Mouse (Mus musculus): Measurements from ENCODE around the gene 1700025G04Rik. TPM values are rescaled to one million over a fixed set of nuclear protein-coding genes. Genes with fewer than 3 reads are reported as not detected.

1700025G04Rik gene
- polyA plus RNA-seq, 1 experiment from 2014 or later: 13.8 TPM

DNA sequence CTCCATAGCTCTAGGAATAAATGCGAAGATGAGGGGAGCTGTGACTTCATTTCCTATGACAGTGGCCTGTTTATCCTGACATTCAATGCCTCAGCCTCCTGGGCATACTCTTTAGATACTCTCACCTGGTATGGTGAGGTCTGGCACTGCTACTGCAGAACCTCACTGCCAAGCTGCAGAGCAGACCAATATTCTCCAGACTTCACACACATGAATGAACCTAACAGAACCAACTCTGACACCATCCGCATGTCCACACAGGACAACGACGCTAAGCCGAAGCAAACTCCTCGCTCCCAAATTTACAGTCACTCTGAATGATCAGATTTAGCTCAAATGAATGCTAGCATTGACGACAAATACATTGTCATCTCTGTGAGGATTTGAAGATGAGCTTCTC, 24.4 kb downstream of the 1700025G04Rik start:
- Histone ChIP-seq H3K27ac (no peak overlapping the region), H3K4me3 (no peak overlapping the region), H3K9me3 (replicated peaks) (no peaks in the 10 kb centered on the region), H3K36me3 (no peaks in the 10 kb centered on the region), H3K27me3 (ENCODE audit: low read depth, poor library complexity, severe bottlenecking) (no peaks in the 10 kb centered on the region), H3K4me1 (no peaks in the 10 kb centered on the region)
- DNase-seq (ENCODE audit: low spot score): no peak
- 95% methylated on average over 7 of the region's 7 CpGs for WGBS

DNA sequence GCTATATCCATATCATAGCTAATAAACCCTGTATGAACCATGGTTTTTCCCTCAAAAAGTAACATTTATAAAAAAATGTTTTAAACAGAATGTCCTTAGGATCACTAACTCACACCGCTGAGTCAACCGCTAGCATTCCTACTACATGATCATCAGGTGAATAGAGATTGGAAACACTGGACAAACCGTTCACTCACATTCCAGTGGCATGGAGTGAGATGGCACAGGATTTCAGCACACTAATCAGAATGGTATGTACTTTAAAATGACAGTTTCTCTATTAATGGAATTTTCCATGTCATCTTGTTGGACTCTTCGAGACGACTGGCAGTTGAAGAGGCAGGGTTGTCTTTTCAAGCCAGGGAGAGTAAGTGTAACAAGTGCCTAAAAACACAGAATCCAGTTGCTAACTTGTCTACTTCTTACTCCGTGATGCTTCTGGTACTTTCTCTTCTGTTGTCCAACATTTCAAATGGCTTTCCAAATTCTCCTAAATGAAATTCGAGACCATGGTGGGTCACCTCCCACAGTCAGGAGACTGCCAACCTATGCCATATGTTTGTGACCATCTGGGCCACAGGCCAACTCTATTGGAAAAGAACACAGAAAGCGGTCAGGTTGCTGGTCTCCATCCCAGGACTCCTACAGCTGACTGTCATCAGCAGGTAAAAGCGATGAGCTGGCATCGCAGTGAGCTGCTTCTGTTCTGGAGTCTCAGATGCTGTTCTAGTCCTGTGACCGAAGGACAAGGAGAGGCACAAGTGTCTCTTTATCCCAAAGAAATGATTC, 26.4 kb downstream of the 1700025G04Rik start:
- Histone ChIP-seq H3K9me3 (replicated peaks) (no peaks in the 10 kb centered on the region), H3K27ac (no peak overlapping the region), H3K4me3 (no peak overlapping the region), H3K36me3 (no peaks in the 10 kb centered on the region), H3K4me1 (no peaks in the 10 kb centered on the region), H3K27me3 (ENCODE audit: low read depth, poor library complexity, severe bottlenecking) (no peaks in the 10 kb centered on the region)
- no peak for DNase-seq (ENCODE audit: low spot score)
- 95% methylated on average over 11 of the region's 11 CpGs for WGBS

DNA sequence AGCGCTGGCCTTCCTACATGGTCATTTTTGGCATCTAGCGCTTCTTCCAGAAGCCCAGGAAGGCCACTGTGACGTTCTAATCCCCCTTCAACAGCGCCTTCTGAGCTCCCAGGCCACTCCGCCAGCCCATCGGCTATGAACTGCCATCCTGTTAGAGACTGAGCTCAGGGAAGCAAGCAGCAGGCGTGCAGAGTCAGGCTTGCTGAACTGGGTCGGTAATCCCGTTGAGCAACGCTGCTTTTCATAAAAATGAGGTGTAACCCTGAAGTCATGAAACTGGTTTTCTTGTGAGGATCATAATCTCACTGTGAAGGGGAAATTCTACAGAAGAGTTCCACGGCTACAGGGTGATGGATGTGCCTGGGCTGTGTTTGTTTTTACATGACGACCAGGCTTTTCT, 28.2 kb downstream of the 1700025G04Rik start:
- Histone ChIP-seq H3K9me3 (replicated peaks) (no peaks in the 10 kb centered on the region), H3K27me3 (ENCODE audit: low read depth, poor library complexity, severe bottlenecking) (no peaks in the 10 kb centered on the region), H3K27ac (no peak overlapping the region), H3K36me3 (no peaks in the 10 kb centered on the region), H3K4me1 (no peaks in the 10 kb centered on the region), H3K4me3 (no peak overlapping the region)
- no peak for DNase-seq (ENCODE audit: low spot score)
- WGBS: 91% methylated on average over 12 of the region's 12 CpGs

DNA sequence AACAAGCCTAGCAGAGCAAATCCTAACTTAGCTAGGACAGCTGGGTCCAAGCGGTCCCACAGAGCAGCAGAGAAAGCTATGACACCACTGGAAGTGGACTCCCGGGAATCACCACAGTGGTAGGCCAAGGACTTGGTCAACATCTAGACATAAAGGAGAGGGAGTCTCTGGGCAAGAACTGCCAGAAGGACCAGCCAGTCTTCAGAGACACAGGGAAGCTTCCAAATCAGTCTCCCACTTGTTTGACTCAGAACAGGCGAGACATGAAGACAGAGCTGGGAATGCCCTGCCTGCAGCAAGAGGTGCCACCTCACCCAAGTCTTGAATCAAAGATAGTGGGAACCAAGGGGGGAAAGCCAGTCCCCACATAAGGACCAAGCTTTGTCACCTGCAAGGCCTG, 29.7 kb downstream of the 1700025G04Rik start:
- H3K4me1 ChIP-seq: no peaks in the 10 kb centered on the region
- no peaks in the 10 kb centered on the region for H3K9me3 ChIP-seq (replicated peaks)
- H3K4me3 ChIP-seq: no peak overlapping the region
- no peak for DNase-seq (ENCODE audit: low spot score)
- WGBS: 90% methylated on average over 3 of the region's 3 CpGs
- no peak overlapping the region for H3K27ac ChIP-seq
- no peaks in the 10 kb centered on the region for H3K36me3 ChIP-seq
- no peaks in the 10 kb centered on the region for H3K27me3 ChIP-seq (ENCODE audit: low read depth, poor library complexity, severe bottlenecking)

DNA sequence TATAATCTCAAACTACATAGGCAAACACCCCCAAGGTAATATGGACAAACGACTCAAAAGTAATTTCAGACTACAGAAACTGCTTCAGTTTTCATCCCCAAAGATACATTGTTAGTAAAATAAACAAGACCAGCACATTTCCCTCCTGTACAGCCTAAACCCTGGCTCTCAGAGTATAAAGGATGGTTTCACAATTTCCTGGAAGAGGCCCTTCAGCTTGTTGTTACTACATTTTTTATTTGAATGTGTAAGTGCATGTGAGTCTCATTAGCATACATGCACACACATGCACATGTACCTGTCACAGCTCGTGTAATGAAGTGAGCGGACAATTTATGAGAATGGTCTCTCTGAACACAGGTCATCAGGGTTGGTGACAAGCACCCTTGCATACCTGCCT, 31.1 kb downstream of the 1700025G04Rik start:
- no peak overlapping the region for H3K4me3 ChIP-seq
- WGBS: 94% methylated on average over 3 of the region's 3 CpGs

DNA sequence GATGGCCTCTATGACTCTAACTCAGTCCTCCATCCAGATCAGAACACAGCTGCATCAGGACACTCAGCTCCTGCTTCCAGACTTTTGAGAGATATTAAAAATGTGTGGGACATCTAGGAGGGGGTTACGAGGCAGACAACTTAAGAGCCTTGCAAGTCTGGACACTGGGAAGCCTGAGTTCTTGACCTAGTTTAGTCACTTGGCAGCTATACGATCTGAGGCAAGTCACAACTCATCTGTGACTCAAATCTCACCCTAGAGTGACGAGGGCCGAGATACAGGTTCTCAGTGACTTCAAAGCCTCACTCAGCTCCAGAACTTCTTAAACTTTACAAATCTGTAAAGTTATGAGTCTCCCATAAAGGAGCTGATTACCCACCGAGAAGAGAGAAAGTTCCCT, 36.8 kb downstream of the 1700025G04Rik start:
- no peak overlapping the region for H3K4me3 ChIP-seq
- H3K36me3 ChIP-seq: no peaks in the 10 kb centered on the region
- H3K27ac ChIP-seq: no peak overlapping the region
- H3K9me3 ChIP-seq (replicated peaks): no peaks in the 10 kb centered on the region
- 77% methylated on average over 5 of the region's 5 CpGs for WGBS
- H3K4me1 ChIP-seq: peaks cover 15% of the 10 kb centered on the region
- DNase-seq (ENCODE audit: low spot score): no peak
- H3K27me3 ChIP-seq (ENCODE audit: low read depth, poor library complexity, severe bottlenecking): no peaks in the 10 kb centered on the region

More for the DNA sequence above, 31.1 kb downstream of the 1700025G04Rik start:
- H3K27ac ChIP-seq: no peak overlapping the region
- H3K4me1 ChIP-seq: 0 out of 2 replicates have a peak, but pooled peaks cover 3% of the 10 kb centered on the region
- H3K9me3 ChIP-seq (replicated peaks): no peaks in the 10 kb centered on the region
- no peaks in the 10 kb centered on the region for H3K27me3 ChIP-seq (ENCODE audit: low read depth, poor library complexity, severe bottlenecking)
- no peak for DNase-seq (ENCODE audit: low spot score)
- H3K36me3 ChIP-seq: no peaks in the 10 kb centered on the region

DNA sequence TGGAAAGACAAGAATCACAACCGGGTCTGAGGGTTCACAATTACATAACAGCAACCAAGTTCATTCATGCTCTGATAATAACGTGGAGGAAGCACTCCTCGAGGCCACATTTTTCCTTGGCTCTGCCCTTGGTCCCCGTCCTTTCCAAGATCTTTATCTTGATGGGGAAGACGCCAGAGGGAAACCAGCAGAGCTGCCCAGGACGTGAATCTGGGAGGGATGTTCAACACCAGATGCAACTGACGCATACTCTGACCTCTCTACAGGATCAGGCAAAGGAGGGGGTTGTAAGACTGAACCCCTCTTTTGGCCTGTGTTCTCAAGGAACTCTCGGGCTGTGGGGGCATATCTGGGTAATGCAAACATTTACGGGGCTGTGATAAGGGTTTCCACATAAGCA, 38.1 kb downstream of the 1700025G04Rik start:
- Histone ChIP-seq H3K27me3 (ENCODE audit: low read depth, poor library complexity, severe bottlenecking) (no peaks in the 10 kb centered on the region), H3K27ac (no peak overlapping the region), H3K4me1 (peaks cover 23% of the 10 kb centered on the region), H3K4me3 (no peak overlapping the region), H3K36me3 (no peaks in the 10 kb centered on the region), H3K9me3 (replicated peaks) (no peaks in the 10 kb centered on the region)
- WGBS: 79% methylated on average over 9 of the region's 9 CpGs
- no peak for DNase-seq (ENCODE audit: low spot score)

DNA sequence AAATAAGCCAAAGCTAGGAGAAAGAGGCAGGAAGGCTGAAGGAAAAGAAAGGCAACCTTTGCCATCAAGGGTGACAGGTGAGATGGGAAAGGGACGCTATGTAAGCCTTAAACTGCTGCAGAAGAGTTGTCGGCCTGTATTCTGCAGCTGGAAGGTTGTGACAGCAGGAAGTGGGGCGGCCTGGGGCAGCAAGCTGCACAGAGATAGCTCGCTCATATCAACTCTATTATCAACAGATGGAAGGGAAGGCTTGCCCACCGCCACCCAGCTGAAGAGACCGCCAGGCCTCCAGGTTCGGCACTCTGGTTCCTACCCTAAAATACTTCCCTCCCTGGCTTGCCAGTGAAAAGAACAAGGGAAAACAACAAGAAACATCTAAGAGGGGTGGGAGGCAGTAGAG, 39.9 kb downstream of the 1700025G04Rik start:
- no peaks in the 10 kb centered on the region for H3K27me3 ChIP-seq (ENCODE audit: low read depth, poor library complexity, severe bottlenecking)
- 81% methylated on average over 7 of the region's 7 CpGs for WGBS
- DNase-seq (ENCODE audit: low spot score): no peak
- H3K9me3 ChIP-seq (replicated peaks): no peaks in the 10 kb centered on the region
- no peak overlapping the region for H3K27ac ChIP-seq
- H3K36me3 ChIP-seq: no peaks in the 10 kb centered on the region
- no peak overlapping the region; the same call in 1 of the 2 replicates for H3K4me3 ChIP-seq
- peaks cover 24% of the 10 kb centered on the region for H3K4me1 ChIP-seq

DNA sequence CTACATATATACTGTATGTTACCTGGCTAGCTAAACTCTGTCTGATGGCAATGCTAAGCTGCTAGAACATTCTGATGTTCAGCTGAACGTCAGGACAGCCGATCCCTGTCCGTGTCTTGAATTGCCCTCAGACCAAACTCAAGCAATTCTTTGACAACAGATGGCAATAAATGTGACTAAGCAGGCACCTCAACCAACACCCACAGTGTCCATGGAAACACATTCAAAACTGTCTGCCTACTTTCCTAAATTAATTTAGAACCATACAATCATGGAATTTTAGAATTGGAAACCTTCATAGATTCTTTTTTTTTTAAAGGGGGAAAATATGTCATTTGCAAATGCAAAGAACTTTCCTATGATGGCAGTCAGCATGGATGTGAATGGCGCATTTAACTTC, 41.6 kb downstream of the 1700025G04Rik start:
- Histone ChIP-seq H3K9me3 (replicated peaks) (no peaks in the 10 kb centered on the region), H3K36me3 (no peaks in the 10 kb centered on the region), H3K27ac (no peak overlapping the region), H3K4me1 (peaks cover 29% of the 10 kb centered on the region), H3K27me3 (ENCODE audit: low read depth, poor library complexity, severe bottlenecking) (no peaks in the 10 kb centered on the region), H3K4me3 (no peak overlapping the region)
- 75% methylated on average over 4 of the region's 4 CpGs for whole genome bisulfite sequencing
- no peak for DNase-seq (ENCODE audit: low spot score)

DNA sequence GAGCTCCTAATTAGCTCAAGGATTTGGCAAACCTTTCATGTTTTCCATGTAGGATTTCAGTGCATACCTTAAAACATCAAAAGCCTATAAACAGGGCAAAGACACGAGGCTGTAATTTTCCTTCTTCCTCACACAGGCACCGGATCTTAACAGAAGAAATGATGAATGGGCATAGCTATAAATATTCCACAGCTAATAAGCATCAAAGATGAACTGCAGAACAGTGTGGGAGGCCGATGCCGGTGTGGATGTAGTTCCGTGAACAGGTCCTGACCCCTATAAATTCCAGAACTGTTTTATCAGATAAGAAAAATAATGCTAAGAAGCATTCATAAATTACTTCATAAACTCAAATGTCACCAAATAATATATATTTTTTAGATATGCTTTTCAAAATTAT, 42.5 kb downstream of the 1700025G04Rik start:
- Histone ChIP-seq H3K9me3 (replicated peaks) (no peaks in the 10 kb centered on the region), H3K4me1 (peaks cover 29% of the 10 kb centered on the region), H3K36me3 (no peaks in the 10 kb centered on the region), H3K4me3 (no peak overlapping the region), H3K27me3 (ENCODE audit: low read depth, poor library complexity, severe bottlenecking) (no peaks in the 10 kb centered on the region), H3K27ac (no peak overlapping the region)
- DNase-seq (ENCODE audit: low spot score): no peak
- 11% methylated on average over 5 of the region's 5 CpGs for WGBS

DNA sequence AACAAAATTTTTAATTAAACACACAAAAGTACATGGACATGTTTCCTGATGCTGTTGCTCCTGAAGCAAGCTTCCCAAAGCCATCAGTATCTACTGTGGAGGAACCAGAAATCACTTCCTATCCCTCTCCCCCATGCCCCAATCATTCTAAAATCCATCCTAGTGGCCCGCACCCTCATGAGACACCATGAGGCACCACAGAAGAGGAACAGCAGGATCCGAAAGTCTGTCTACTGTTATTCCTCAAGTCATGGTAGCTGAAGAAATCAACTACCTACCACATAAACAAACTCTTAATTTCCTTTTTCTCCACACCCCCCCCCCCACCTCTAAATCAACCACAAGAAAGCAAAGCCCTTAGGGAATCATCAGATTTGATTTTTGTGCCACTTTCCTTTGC, 46.5 kb downstream of the 1700025G04Rik start:
- 94% methylated on average over 2 of the region's 2 CpGs for WGBS

DNA sequence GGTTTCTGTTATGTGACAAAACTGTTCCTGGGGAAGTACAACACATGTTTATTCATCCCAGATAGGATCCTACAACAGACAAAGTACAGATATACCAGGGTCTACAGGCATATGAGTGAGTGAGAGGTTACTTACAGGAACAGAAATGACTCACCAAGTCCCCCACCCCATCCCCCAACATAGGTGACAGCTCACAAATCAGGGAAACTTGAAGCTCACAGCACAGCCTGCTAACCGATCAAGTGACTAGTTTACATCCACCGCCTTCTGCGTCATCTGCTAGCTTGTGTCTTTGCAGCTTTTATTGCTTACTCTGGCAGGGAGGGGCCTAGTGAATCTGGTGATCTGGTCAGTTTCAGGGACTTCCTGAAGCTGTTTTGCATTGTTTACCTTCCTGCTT, 47.5 kb downstream of the 1700025G04Rik start:
- no peak for DNase-seq (ENCODE audit: low spot score)
- no peaks in the 10 kb centered on the region for H3K9me3 ChIP-seq (replicated peaks)
- 52% methylated on average over 3 of the region's 3 CpGs for WGBS
- H3K4me3 ChIP-seq: no peak overlapping the region
- H3K27me3 ChIP-seq (ENCODE audit: low read depth, poor library complexity, severe bottlenecking): no peaks in the 10 kb centered on the region
- H3K36me3 ChIP-seq: no peaks in the 10 kb centered on the region
- no peak overlapping the region for H3K27ac ChIP-seq
- H3K4me1 ChIP-seq: peaks cover 39% of the 10 kb centered on the region

More for the DNA sequence above, 46.5 kb downstream of the 1700025G04Rik start:
- no peaks in the 10 kb centered on the region for H3K9me3 ChIP-seq (replicated peaks)
- no peak for DNase-seq (ENCODE audit: low spot score)
- no peak overlapping the region for H3K4me3 ChIP-seq
- H3K4me1 ChIP-seq: peaks cover 36% of the 10 kb centered on the region
- H3K27ac ChIP-seq: no peak overlapping the region
- H3K36me3 ChIP-seq: no peaks in the 10 kb centered on the region
- no peaks in the 10 kb centered on the region for H3K27me3 ChIP-seq (ENCODE audit: low read depth, poor library complexity, severe bottlenecking)

DNA sequence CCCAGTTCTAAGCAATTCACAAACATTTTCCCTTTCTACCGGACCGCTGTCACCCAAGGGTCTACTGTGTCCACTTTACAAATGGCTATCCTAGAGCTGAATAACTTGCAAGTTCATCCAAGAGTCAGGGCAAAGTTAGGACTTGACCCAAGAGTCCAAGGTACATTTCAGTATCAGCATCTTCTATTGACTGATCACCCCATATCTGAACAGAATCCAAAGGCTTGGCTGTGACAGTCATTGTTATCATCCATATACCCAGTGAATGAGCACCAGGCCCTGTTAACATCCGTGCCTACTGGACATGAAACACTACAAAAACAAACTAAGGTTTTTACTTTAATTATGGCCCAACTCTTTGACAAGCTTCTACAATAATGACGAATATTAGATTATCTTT, 48.9 kb downstream of the 1700025G04Rik start:
- Histone ChIP-seq H3K4me1 (peaks cover 42% of the 10 kb centered on the region), H3K36me3 (no peaks in the 10 kb centered on the region), H3K9me3 (replicated peaks) (no peaks in the 10 kb centered on the region), H3K27ac (no peak overlapping the region), H3K27me3 (ENCODE audit: low read depth, poor library complexity, severe bottlenecking) (no peaks in the 10 kb centered on the region), H3K4me3 (no peak overlapping the region)
- no peak for DNase-seq (ENCODE audit: low spot score)
- 92% methylated on average over 4 of the region's 4 CpGs for WGBS

DNA sequence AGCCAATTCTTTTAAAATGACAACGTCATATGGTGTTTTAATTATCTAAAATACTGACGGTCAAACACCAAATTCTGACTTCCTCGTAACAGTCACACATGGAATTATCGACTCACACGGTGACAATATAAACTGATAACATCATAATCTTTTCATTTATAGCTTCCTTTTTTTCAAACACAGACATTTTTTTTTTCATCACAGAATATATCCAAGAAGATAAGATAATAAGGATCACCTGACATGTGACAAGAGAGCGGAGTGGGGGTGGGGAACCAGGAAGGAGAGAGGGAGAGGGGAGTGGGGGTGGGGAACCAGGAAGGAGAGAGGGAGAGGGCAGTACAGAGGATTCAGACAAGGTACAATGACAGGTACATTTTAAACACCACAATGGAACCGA, 49.9 kb downstream of the 1700025G04Rik start:
- no peaks in the 10 kb centered on the region for H3K36me3 ChIP-seq
- H3K27ac ChIP-seq: no peak overlapping the region
- H3K9me3 ChIP-seq (replicated peaks): no peaks in the 10 kb centered on the region
- H3K4me3 ChIP-seq: no peak overlapping the region
- DNase-seq (ENCODE audit: low spot score): no peak
- H3K4me1 ChIP-seq: peaks cover 43% of the 10 kb centered on the region
- 87% methylated on average over 7 of the region's 7 CpGs for WGBS
- H3K27me3 ChIP-seq (ENCODE audit: low read depth, poor library complexity, severe bottlenecking): no peaks in the 10 kb centered on the region
